Mouse (Mus musculus) heart, adult 2 months (tissue): ENCODE results near the gene Kcnk10.

Experiments
- CTCF ChIP-seq: fragments of 200-600 bp; IDR thresholded peaks from 2 replicates; pipeline ENCODE4 v1.8.1; 2022; ENCODE audit warnings: antibody characterized with exemption, mild to moderate bottlenecking, moderate library complexity
- EP300 ChIP-seq: fragments of 200-500 bp; IDR thresholded peaks from 2 replicates; pipeline ENCODE4 v1.6.1; 2011; ENCODE audit warnings: low read depth, low read length, control low read depth; ENCODE audit not compliant: insufficient read depth

GRCm38 (mm10) chr12:98481048-98481447 is 97.1 kb downstream of the Kcnk10 start:
- TF ChIP-seq EP300 (no peak), CTCF (no peak)
